Mouse (Mus musculus): Measurements from ENCODE around the gene Batf.
A peak's percentile ranks its signal among the peaks of the same experiment; 100 is the strongest.

DNA sequence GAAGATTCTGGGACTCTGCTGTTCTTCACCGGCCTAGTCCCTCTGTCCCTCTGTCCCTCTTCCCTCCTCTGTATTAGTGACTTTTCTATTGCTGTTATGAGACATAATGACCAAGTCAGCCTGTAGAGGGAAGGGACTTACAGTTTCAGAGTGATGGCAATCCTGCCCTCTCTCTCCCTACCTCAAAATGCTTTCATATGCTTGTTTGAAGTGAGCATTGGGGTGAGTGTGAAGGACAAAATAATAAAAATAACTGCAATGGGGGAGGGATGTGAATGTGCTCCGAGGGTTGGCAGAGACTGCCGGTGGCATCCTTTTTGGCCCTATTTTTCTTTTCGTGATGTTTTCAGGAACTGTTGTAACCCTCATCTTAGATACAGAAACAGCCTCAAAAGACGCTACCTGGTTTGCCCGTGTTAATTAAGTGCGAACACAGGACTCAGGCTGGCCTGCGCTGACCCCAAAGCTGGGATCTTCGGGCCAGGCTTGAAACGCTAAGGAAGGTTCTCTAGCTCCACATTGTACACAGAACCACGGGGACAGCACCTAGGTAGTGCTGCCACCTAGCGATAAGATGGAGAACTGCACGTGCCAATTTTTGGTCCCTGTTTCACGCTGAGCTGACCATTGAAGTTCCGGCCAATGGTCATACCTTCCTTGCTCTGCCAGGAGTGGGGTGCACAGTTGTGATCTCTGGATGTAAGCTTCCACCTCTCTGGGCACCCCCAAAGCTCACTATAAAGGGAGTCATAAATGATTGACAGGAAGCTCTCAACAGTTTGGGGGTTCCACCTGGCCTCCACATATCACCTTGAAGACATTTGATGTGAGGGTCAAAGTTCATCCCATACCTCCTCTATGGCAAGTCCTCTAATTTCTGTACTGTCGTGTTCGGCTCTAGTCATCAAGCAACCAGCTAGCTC, 42.8 kb downstream of the Batf start:
- TF ChIP-seq POLR2A (IDR thresholded peaks at IDR 0.05; ENCODE audit: borderline replicate concordance, low read depth, low read length): no peak
- TF ChIP-seq CTCF (IDR thresholded peaks at IDR 0.05; ENCODE audit: low read depth, low read length): peak; percentile 97

All from bone marrow macrophage, adult 2 months (primary cell).